Mouse (Mus musculus): ENCODE measurements around the gene Atad1.

- no peak for TF ChIP-seq EP300 (IDR thresholded peaks at IDR 0.05; ENCODE audit: insufficient read depth, low read depth, low read length)
- no peak for TF ChIP-seq CTCF (IDR thresholded peaks at IDR 0.05)
- no peak for TF ChIP-seq POLR2A (IDR thresholded peaks at IDR 0.05; ENCODE audit: insufficient read depth, low read depth, low read length)
Observed at GRCm38 (mm10) chr19:32648019-32648571, 91.5 kb downstream of the Atad1 start.
